Mouse (Mus musculus) midbrain, embryonic 15.5 days (tissue): ENCODE data around the gene Clec4a1. TPM values are rescaled to one million over a fixed set of nuclear protein-coding genes. Genes with fewer than 3 reads are reported as not detected.

Source experiments
- ATAC-seq: fragments of 200-750 bp; cut with Nextera tagmentation; replicated peaks from 2 replicates; pipeline ENCODE4 v1.8.0; 2017; ENCODE audit warnings: moderate TSS enrichment
- H3K27ac ChIP-seq: fragments of 300-500 bp; sonication (generic); 2 replicates; pipeline ENCODE4 v1.5.1; 2015; ENCODE audit warnings: mild to moderate bottlenecking, inconsistent platforms
- H3K27me3 ChIP-seq: fragments of 300-500 bp; sonication (generic); replicated peaks from 2 replicates; pipeline ENCODE4 v1.6.1; 2015; ENCODE audit warnings: inconsistent platforms
- H3K36me3 ChIP-seq: fragments of 300-500 bp; sonication (generic); replicated peaks from 2 replicates; pipeline ENCODE4 v1.6.1; 2015; ENCODE audit warnings: inconsistent platforms
- H3K4me1 ChIP-seq: fragments of 300-500 bp; sonication (generic); 2 replicates; pipeline ENCODE4 v1.6.1; 2015; ENCODE audit warnings: inconsistent platforms
- H3K4me2 ChIP-seq: fragments of 300-500 bp; sonication (generic); 2 replicates; pipeline ENCODE4 v1.6.1; 2015; ENCODE audit warnings: inconsistent platforms, mild to moderate bottlenecking, moderate library complexity
- H3K4me3 ChIP-seq: fragments of 300-500 bp; sonication (generic); 2 replicates; pipeline ENCODE4 v1.5.1; 2015; ENCODE audit warnings: mild to moderate bottlenecking, inconsistent platforms
- H3K9ac ChIP-seq: fragments of 300-500 bp; sonication (generic); 2 replicates; pipeline ENCODE4 v1.6.1; 2015; ENCODE audit warnings: mild to moderate bottlenecking, inconsistent platforms
- H3K9me3 ChIP-seq: fragments of 300-500 bp; sonication (generic); 2 replicates; pipeline ENCODE4 v1.6.1; 2016; ENCODE audit warnings: inconsistent platforms
- WGBS: fragments of 180-500 bp; shearing (Covaris S2); methylation state at CpG from one replicate; pipeline ENCODE4 v1.1.7; 2015; ENCODE audit warnings: mixed read lengths; 5-methylcytosine and 5-hydroxymethylcytosine counted together
- polyA plus RNA-seq: library from polyadenylated mRNA; unstranded; fragments of >200 nt; fragmentation: Nextera tagmentation; extraction: Ambion mirVana; gene quantifications from 2 replicates; pipeline ENCODE4 v1.2.1, GENCODE M21; 2015

The Clec4a1 gene
- polyA plus RNA-seq, 1 experiment from 2014 or later = 2.0 TPM

DNA sequence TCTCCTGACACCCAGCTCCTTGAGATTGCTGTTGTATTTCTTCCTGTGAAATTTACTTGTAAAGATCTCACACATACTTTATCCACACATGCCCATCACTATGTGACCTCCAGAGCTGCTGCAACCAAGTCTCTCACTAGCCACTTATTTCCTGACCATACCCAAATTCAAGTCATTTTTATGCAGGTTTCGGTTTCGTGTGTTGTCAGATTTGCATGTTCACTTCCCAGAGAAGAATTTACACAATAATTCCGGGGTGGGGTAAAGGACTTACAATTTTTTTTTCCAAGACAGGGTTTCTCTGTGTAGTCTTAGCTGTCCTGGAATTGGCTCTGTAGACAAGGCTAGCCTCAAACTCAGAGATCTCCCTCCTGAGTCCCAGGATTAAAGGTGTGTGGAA, 13.2 kb downstream of the Clec4a1 start:
- no peak overlapping the region for H3K9ac ChIP-seq
- H3K27me3 ChIP-seq = no peaks in the 10 kb centered on the region
- WGBS = 92% methylated on average over 3 of the region's 3 CpGs
- H3K9me3 ChIP-seq = no peaks in the 10 kb centered on the region
- no peak overlapping the region for H3K4me2 ChIP-seq
- H3K4me3 ChIP-seq = no peak overlapping the region
- no peaks in the 10 kb centered on the region for H3K36me3 ChIP-seq
- no peaks in the 10 kb centered on the region for H3K4me1 ChIP-seq
- no peak for ATAC-seq
- H3K27ac ChIP-seq = no peak overlapping the region

DNA sequence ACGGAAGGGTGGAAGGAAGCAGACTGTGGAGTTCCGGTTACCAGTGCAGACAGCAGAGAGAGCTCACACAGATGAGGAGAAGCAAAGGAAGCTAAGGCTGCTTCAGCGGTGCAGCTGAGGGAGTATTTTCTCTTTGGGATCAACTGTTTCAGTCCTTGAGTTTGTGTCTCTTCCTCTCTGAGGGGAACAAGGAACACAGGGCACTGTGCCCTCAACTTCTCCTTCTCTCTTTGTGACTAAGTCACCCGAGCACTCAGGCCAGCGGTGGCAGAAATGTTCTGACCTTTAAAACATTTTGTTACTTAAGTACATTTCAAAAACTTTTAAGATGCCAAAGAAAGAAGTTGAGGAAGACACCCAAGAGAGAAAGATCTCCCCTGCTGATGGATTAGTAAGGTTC, 18.0 kb downstream of the Clec4a1 start:
- H3K27ac ChIP-seq = no peak overlapping the region
- 83% methylated on average over 5 of the region's 5 CpGs for WGBS
- ATAC-seq = no peak
- H3K9ac ChIP-seq = no peak overlapping the region
- H3K4me1 ChIP-seq = no peaks in the 10 kb centered on the region
- no peaks in the 10 kb centered on the region for H3K27me3 ChIP-seq
- no peaks in the 10 kb centered on the region for H3K36me3 ChIP-seq
- no peak overlapping the region for H3K4me2 ChIP-seq
- H3K9me3 ChIP-seq = no peaks in the 10 kb centered on the region
- H3K4me3 ChIP-seq = no peak overlapping the region

- H3K4me2 ChIP-seq = no peak overlapping the region
- 87% methylated on average over 2 of the region's 2 CpGs for WGBS
- no peaks in the 10 kb centered on the region for H3K36me3 ChIP-seq
- H3K9me3 ChIP-seq = no peaks in the 10 kb centered on the region
- H3K9ac ChIP-seq = no peak overlapping the region
- H3K27ac ChIP-seq = no peak overlapping the region
- no peaks in the 10 kb centered on the region for H3K4me1 ChIP-seq
- no peak overlapping the region for H3K4me3 ChIP-seq
- no peak for ATAC-seq
- no peaks in the 10 kb centered on the region for H3K27me3 ChIP-seq
These were observed 25.1 kb downstream of the Clec4a1 start for GRCm38 (mm10) chr6:122946760-122947159.

DNA sequence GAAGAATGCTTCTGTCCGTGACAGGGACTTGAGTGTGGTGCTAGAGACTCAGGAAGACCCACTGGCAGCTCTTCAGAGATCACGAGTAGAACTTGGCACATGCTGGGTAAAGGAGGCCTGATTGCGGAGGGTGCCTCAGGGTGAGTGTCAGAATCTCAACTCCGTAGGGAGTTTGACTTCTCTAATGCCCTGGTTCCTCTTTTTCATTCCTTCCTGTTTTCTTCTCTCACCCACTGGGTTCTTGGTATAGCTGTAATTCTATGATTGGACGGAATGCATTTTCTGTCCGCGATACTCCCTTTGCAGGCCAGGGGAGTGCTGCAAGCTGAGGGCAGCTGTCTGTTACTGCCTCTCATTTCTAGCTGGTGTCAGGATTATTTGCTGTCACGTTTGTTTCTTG, 30.8 kb downstream of the Clec4a1 start, which contains the start of gene Clec4a3:
Gene Clec4a3, plus strand, starts transcription at position 115 of the 400 bp plus-strand sequence.
- no peak within 1 kb of the TSS for H3K4me2 ChIP-seq
- no peak within 1 kb of the TSS for H3K9ac ChIP-seq
- H3K36me3 ChIP-seq = no peaks in the 10 kb centered on the region
- H3K9me3 ChIP-seq = no peaks in the 10 kb centered on the region
- H3K27me3 ChIP-seq = no peaks in the 10 kb centered on the region
- no peak within 1 kb of the TSS for H3K4me3 ChIP-seq
- no peak within 1 kb of the TSS for H3K27ac ChIP-seq
- WGBS = 88% methylated on average over 8 of the region's 8 CpGs
- no peak for ATAC-seq
- H3K4me1 ChIP-seq = no peaks in the 10 kb centered on the region

DNA sequence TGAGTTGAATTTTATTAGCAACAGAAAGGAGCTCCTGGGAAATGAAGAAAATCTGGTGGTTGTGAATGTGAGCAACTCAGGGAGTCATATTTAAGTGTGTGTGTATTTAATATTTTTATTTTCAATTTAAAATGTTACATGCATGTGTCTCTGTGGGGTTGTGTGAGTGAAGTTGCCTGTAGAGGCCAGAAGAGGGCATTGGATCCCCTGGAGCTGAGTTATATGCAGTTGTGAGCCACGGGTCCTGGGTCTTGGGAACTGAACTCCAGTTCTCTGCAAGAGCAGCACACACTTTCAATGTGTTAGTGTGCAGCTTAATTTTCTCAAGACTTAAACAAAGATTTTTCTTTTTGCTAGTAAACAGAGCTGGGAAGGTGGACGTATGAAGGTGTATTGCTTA, 42.9 kb downstream of the Clec4a1 start:
- Histone ChIP-seq H3K4me3 (no peak overlapping the region), H3K9me3 (0 out of 2 replicates have a peak, but pooled peaks cover 3% of the 10 kb centered on the region), H3K36me3 (no peaks in the 10 kb centered on the region), H3K4me1 (no peaks in the 10 kb centered on the region), H3K9ac (no peak overlapping the region), H3K27ac (no peak overlapping the region), H3K27me3 (no peaks in the 10 kb centered on the region), H3K4me2 (no peak overlapping the region)
- ATAC-seq = no peak
- 86% methylated on average over 2 of the region's 2 CpGs for WGBS

DNA sequence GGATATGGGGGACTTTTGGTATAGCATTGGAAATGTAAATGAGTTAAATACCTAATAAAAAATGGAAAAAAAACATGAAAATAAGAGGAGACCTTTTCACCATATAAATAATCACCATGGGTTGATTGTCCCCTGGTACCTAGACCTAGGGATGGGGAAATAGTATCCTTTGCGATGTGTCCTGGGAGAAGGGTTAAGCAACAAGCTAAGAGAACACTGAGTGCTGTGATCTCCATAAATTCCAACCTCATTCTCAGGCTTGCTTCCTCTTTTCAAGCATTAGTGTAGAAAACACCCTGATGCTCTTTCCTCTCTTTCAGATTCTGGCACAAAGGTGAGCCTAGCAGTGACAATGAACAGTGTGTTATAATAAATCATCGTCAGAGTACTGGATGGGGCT, 47.4 kb downstream of the Clec4a1 start:
- no peaks in the 10 kb centered on the region for H3K4me1 ChIP-seq
- H3K27me3 ChIP-seq = no peaks in the 10 kb centered on the region
- H3K27ac ChIP-seq = no peak overlapping the region
- H3K4me3 ChIP-seq = no peak overlapping the region
- H3K4me2 ChIP-seq = no peak overlapping the region
- no peaks in the 10 kb centered on the region for H3K36me3 ChIP-seq
- ATAC-seq = no peak
- H3K9me3 ChIP-seq = no peaks in the 10 kb centered on the region
- no peak overlapping the region for H3K9ac ChIP-seq
- WGBS = 86% methylated on average over 2 of the region's 2 CpGs

Other genes with a start within 250 kb of the Clec4a1 start
- 0.13 and 0.28 TPM in 2 replicates for gene Nanog, start 214.4 kb upstream of the Clec4a1 start, polyA plus RNA-seq
- 34.6 and 36.8 TPM in 2 replicates for gene Slc2a3, start 120.2 kb upstream of the Clec4a1 start, polyA plus RNA-seq
- gene Foxj2, start 101.9 kb upstream of the Clec4a1 start, polyA plus RNA-seq = 8.3 and 9.1 TPM in 2 replicates
- 1.4 and 1.6 TPM in 2 replicates for gene C3ar1, start 65.7 kb upstream of the Clec4a1 start, polyA plus RNA-seq
- 134 and 146 TPM in 2 replicates for gene Necap1, start 47.4 kb upstream of the Clec4a1 start, polyA plus RNA-seq
- 1.6 TPM in 2 replicates for gene Clec4a3, start 30.7 kb downstream of the Clec4a1 start, polyA plus RNA-seq
- gene Clec4a4, start 68.5 kb downstream of the Clec4a1 start, polyA plus RNA-seq = not detected in 2 replicates
- gene Clec4b1, start 128.1 kb downstream of the Clec4a1 start, polyA plus RNA-seq = not detected in 2 replicates
- gene Clec4a2, start 184.6 kb downstream of the Clec4a1 start, polyA plus RNA-seq = 1.5 and 2.6 TPM in 2 replicates